Mouse (Mus musculus): Measurements from ENCODE around the gene Serpinb8.

DNA sequence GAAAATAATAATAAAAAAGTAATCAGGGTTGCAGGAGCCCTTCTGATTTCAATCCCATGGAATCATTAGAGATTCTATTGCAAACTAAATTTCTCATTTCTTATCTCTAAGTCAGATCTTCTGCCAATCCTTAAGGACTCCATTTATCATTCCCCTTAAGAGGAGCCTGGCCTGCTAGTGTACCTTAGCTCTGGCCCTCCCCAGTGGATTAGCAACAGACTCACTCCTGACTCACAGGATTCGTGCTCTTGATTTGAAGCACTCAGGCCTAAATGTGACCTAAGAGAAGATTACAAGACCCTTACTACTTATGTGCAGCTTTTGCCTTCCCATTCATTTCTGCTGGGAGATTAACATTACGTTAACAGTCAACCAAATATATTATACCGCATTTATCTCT is 48.7 kb downstream of the Serpinb8 start:
- TF ChIP-seq GATA1 (IDR thresholded peaks at IDR 0.05; ENCODE audit: borderline replicate concordance, low read length): no peak
- no peak for TF ChIP-seq FLI1 (IDR thresholded peaks at IDR 0.05; ENCODE audit: low read length)

All from megakaryocyte, embryonic 14.5 days (primary cell).